Mouse (Mus musculus): ENCODE results near the gene Grb10.

The Grb10 gene

DNA sequence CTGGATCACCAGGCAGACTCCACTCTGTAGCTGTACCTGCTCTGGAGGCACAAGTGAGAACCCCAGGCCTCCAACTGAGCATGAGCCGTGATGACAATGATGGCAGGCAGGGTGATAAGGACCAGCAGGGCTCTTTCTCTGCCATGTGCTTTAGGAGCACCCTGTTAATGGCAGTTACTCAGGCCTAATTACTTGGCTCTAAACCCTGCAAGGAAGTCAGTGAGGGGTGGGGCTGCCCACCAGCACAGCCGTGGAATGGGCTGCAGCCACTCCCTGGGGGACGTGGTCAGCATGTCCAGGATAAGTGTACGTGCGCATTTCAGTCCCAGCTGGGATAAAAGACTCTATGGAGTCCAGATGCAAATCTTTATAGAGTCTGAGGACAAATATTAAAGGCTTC is 5.7 kb downstream of the Grb10 start:
- no peak for DNase-seq

DNA sequence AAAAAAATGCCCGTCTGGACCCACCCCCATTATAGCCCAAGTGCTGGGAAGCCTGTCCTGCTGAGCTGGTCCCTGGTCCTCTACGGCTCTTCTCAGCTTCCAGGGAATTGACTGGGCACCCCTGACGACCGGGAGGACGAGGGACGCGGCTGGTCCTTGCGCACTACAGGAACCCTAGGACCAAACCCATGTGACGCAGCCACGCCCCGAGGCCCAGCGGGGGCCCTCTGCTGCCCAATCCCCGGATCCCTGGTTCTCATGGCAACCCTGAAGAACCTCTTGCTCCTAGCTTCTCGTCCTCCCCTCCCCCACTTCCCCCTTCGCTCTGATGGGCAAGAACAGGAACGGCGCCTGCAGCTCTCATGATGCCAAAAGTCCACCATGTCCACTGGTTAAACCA is 11.8 kb downstream of the Grb10 start:
- no peak for DNase-seq

DNA sequence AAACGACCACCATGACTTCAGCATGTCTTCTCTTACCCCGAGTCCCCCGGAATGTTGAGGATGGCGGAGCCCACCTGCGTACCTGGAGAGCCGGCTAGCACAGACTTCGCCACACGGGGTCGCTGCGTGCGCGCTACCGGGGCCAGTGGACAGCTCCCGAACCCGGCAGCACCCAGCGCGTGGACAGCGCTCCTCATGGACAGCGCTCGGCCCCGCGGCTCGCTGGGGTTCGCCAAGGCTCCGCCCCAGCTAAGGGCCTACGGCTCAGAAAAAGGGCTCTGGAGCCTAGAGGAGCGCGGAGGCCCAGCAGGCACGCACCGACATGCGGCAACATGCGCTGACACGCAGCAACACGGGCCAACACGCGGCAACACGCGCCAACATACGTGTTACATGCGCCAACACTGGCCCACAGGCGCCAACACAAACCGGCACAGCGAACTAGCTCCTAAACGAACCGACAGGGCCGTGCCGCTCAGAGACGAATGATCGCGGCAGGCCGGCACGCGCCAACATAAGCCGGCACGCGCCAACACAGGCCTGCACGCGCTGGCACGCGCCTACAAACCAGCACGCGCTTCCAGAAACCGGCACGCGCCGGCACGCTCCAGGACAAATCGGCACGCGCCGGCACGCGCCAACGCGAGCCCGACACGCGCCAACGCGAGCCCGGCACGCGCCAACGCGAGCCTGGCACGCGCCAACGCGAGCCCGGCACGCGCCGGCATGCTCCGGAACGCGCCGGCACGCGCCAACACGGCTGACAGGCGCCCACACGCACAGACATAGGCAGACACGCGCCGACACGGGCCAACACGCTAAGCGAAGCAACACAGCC is 12.5 kb downstream of the Grb10 start:
- DNase-seq: peak; percentile 46 to 74

GRCm38 (mm10) chr11:12025392-12025755 is 13.1 kb downstream of the Grb10 start:
- DNase-seq: no peak

- DNase-seq: peak; percentile 47 to 67
These were observed 15.4 kb downstream of the Grb10 start for GRCm38 (mm10) chr11:12023051-12023450.

- no peak for DNase-seq
These were observed 18.8 kb downstream of the Grb10 start for GRCm38 (mm10) chr11:12019651-12020050.

DNA sequence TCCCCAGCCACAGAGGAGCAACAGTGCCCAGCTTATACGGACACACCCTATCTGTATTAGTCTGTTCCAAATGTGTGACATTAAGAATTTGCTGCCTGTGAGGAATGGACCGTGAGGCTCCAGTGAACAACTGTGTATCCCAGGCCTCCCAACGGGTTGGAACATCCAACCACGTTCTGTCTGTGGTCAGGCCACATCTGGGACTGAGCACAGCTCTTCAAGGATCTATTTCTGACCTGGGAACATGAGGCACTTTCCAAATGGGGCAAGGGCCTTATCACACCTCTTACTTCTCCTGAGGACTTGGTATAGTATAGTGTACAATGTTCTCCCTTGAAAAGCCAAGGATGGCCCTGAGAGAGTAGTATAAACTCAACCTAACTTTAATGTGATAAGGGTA is 19.9 kb downstream of the Grb10 start:
- no peak for DNase-seq

GRCm38 (mm10) chr11:12010084-12010483 is 28.4 kb downstream of the Grb10 start:
- DNase-seq: no peak

GRCm38 (mm10) chr11:12000293-12000910 is 38.1 kb downstream of the Grb10 start:
- no peak for DNase-seq

GRCm38 (mm10) chr11:11998881-11999280 is 39.6 kb downstream of the Grb10 start:
- no peak for DNase-seq

DNA sequence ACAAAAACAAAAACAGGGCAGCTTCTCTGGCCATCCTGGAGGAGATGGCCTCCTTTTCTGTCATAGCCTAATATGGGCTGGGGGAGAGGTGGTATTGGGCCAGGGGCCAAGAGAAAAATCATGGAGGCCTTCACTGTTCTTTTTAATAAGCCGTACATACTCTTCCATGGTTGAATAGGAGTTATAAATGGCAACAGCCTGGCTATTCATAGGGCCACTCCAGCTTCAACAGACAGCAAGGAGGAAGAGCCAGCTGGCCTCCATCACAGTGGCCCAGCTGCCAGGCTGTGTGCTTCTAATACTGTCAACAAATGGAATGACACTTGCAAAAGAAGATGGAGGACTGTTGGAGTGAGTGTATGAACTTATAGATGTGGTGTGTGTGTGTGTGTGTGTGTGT is 41.4 kb downstream of the Grb10 start:
- no peak for DNase-seq

- DNase-seq: no peak
These were observed 43.1 kb downstream of the Grb10 start for GRCm38 (mm10) chr11:11995371-11995770.

DNA sequence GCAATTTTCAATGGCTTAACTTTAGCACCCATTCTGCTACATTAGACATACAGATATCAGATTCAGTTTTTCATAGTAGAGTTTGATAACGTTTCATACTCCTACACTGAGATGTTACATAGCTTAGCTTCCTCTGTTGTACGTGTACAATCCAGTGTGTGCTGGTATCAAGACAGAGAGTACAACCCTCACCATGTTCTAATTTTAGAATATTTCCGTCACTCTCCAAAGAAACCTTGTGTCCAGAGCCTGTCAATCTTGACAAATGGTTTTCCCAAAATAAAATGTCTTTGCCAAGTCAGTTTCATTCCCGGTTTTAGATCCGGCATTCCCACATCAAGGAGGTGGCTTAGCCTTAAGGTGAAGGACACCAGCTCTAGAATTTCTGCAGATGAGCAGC is 44.7 kb downstream of the Grb10 start:
- no peak for DNase-seq

DNA sequence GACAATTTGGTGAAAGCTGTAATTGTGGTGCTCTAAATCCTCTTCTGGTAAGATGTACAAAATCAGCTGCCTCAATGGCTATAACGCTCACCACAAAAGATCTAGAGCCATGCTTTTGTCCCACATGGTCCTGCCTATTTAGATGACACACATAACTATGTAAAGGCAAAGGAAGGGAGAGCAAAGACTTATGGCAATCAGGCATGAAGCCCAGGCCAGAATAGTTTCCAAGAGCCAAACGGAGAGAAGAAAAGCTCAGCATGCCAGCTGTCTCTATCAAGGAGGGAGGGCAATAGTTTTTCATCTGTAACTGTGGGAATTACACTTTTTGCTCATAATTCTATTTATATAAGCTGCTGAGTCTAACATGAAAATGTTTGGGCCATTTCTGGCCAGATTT is 45.3 kb downstream of the Grb10 start:
- DNase-seq: no peak

DNA sequence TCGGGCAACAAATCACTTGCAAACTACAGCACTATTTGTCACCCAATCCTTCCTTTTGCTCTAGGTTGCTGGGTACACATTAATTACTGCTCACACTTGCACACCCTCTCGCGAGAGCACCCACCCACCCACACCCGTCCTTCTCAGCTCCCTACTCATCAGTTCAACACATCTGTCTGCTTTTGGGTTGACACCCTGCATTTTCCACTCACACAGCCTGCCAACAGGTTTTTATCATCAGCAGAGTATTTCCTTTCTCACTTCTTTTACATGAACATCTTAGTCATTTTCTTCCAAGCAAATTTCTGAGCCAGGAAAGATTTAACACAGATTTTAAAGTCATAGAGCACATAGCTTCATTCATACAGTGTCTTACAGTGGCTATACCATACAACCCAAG is 48.6 kb downstream of the Grb10 start:
- no peak for DNase-seq

DNA sequence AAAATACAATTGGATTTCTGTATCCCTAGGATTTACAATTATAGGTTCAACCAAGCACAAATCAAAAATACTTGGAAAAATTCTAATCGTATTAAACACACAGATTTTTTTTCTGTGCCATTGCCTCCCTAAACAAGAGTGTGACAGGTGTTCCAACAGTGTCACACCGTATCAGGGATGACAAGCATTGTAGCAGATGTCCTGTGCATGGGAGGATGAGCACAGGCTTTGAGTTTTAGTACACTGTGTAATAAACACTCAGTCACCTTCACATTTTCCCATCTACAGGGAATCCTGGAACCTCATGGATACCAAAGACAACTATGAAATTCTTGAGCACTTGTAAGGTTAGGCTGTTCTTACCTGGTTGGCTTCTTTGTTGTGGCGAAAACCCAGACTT is 51.2 kb downstream of the Grb10 start:
- DNase-seq: no peak

DNA sequence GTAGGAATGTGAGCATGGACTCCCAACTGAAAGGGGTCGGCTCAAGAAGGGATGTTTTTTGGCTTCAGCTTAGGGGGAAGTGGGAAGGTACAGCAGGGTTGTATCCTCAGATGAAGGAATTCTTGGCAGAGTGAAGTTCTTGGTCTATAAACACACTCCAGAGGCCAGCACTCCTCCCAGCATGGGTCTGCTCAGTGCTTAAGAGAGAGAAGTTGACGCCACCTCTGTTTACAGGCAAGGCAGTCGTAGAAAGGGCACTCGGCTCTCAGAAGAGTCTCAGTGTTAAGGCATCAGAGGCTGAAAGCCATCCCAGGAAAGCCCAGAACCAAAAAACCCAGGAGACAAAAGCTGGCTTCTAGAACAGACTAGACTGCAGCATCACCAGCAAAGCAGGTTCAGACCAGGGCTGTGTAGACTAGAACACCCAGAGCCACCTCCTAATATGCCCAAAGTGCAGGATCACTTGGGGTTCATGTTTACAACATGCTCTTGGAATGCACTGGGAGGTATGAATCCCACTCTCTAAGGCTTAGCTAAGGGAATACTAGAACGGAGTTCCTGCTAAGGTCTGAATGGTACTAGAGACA is 59.8 kb downstream of the Grb10 start:
- DNase-seq: no peak

DNA sequence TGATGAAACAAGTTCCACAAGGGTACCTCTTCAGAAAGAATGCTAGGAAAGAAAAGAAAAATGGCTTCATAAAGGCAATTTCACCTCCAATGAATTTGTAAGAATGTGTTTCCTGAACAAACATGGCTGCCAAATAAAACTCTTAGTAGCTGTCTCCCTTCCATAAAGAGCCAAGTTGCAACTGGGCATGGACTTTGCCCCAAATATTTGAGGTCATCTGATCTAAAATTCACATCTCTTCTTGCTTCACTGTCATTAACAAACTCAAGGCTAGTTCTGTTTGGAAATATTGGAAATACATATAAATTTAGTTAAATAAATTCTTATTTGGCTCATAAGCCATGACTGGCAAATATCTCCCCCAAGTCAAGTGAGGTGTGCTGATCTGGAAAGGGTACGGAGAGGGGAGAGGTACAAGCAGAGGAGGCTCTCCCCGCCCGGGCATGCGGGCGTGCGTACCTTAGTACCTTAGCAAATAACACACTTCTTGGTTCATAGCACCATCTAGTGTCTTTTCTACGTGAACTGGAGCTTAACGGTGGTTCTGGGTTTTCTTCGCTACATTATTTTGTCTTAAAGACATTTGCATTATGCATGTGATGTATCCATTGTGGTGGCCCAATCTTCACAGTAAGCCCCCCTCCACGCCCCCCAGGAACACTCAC is 63.8 kb downstream of the Grb10 start:
- DNase-seq: peak; percentile 47

DNA sequence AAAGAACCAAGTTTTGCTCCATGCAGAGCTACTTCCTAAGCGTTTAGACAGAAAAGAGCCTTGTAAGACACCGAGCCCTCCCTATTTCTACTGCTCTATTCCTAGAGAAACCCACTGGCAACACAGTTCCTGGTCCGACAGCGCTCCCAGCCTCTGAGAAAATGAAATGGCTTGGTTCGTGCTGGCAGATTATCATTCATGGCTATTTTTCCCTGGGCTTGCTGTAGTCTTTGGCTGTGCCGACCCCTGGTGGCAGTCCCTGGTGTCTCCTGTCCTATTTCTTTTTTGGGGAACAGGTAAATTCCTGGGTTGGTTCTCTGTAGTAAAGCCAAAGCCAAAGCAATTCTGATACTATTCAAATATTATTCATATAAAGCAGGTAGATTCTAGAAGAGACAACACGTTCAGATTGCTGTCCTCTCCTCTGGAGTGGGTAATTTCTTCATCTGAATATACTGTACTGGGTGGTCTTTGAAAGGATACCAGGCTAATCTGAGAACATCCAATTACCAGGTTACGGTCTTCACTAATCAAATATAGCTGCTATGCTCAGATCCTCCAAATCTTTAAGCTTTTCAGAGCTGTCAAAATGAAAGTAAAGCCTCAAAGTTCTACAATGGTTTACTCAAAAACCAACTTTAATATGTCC is 65.0 kb downstream of the Grb10 start:
- peak; percentile 60 to 81 for DNase-seq

DNA sequence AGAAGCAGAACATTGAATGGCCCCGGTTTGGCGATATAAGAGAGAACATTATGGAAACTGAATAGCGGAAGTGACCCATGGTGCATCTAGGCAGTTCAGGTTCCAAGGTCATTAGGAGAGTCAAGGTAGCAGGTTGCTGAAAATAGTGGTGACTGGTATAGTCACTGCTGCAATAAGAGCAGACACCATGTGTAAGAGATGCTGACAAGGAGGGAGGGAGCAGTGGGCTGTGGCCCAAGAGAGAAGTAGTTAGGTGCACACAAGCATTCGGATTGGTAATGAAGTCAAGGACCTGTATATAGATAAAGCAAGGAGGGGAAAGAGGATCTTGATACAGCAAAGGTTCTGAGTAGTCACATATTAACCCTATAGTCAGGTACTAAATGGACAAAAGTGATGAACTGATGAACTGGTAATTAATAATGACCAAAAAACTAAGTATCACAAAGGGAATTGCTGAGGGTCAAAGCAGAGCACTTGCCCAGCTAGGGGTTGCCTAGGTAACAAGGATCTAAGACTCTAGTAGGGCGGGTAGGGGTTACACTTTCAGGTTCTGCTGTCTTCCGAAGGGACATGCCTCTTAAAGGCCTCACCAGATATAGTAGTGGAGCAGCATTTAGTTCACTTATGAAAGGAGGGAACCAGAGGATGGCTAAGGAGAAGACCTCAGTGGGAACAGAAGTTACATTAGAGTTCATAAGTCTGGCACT is 65.9 kb downstream of the Grb10 start:
- DNase-seq: no peak

GRCm38 (mm10) chr11:11970246-11970645 is 68.2 kb downstream of the Grb10 start:
- DNase-seq: no peak

GRCm38 (mm10) chr11:11968830-11969229 is 69.7 kb downstream of the Grb10 start:
- no peak for DNase-seq

- no peak for DNase-seq
These were observed 71.0 kb downstream of the Grb10 start for GRCm38 (mm10) chr11:11967519-11967918.
